Mouse (Mus musculus): ENCODE measurements around the gene Pou2f1. TPM values are rescaled to one million over a fixed set of nuclear protein-coding genes. Genes with fewer than 3 reads are reported as not detected.
A peak's percentile ranks its signal among the peaks of the same experiment; 100 is the strongest.

The Pou2f1 gene
- polyA plus RNA-seq, 1 experiment = 6.3 TPM

DNA sequence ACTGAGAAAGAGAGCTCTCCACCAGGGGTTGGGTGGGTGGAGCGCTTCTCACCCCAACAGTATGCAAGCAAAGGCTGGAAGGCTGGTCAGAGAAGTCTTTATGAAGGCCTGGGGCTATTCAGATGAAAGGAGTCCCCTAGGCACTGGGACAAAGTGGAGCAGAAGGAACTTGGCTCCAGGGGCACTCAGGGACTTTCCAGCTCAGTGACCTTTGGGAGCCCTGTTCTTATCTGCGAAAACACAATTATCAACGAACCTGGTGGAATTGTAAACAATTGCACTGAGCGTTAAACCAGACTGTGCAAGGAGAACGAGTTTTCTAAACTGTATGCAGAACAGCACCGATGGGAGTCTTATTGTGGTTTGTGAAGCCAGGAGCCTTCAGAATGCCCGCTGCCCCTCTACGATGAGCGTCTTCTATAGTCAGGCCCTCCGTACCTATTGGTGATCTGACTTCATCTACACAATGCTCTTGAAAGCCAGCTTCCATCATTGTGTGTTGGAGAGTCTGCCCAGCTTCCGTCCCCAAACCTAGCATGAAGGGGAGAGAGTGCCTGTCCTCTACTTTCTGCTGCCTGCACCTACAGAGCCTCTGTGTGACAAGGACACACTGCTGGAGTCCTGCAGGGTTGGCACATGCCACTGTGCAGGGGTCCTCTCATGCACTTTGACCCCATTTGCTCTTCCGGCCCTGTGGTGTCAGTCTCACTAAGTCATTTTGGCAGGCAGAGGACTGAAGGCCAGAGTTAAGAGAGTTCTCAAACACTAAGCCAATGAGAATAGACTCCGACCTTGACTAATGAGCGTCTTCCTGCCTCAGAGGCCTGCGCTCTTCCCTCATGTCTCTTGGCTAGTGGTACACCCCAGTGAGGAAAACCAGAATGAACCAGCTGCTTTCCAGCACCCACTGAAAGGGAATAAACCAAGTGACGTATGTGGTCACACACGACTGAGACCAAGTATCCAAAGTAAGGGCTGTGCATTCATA lies 152.7 kb downstream of the Pou2f1 start:
- H3K4me3 ChIP-seq (ENCODE audit: insufficient read depth, low read length) = no peak overlapping the region
- TF ChIP-seq CTCF (IDR thresholded peaks at IDR 0.05; ENCODE audit: borderline replicate concordance, insufficient read depth, low read length) (no peak), POLR2A (IDR thresholded peaks at IDR 0.05; ENCODE audit: low read depth, low read length) (no peak)
- no peaks in the 10 kb centered on the region for H3K4me1 ChIP-seq (ENCODE audit: control insufficient read depth, insufficient read depth, low read length)
- H3K27ac ChIP-seq (ENCODE audit: insufficient read depth, low read length) = no peak overlapping the region

DNA sequence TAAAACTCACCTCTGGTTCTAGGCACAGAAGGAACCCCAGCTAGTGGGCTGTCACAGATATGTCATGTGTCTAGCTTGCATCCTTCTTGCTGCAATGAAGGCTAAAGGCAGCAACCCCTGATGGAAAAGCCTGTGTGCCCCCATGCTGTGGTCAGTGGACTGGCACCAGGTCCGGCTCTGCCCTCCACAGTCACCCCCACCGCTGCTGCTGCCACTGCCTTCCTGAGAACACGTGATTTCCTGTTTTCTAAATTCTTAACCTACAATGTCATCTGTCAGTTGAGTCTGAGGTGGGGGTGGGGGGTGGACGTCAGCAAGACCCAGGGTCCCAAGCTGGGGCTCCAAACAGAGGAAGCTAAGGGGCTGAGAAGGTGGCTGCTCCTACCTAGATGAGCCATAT lies 153.6 kb downstream of the Pou2f1 start:
- TF ChIP-seq CTCF (IDR thresholded peaks at IDR 0.05; ENCODE audit: borderline replicate concordance, insufficient read depth, low read length) (no peak), POLR2A (IDR thresholded peaks at IDR 0.05; ENCODE audit: low read depth, low read length) (no peak)
- Histone ChIP-seq H3K27ac (ENCODE audit: insufficient read depth, low read length) (no peak overlapping the region), H3K4me1 (ENCODE audit: control insufficient read depth, insufficient read depth, low read length) (no peaks in the 10 kb centered on the region), H3K4me3 (ENCODE audit: insufficient read depth, low read length) (no peak overlapping the region)

DNA sequence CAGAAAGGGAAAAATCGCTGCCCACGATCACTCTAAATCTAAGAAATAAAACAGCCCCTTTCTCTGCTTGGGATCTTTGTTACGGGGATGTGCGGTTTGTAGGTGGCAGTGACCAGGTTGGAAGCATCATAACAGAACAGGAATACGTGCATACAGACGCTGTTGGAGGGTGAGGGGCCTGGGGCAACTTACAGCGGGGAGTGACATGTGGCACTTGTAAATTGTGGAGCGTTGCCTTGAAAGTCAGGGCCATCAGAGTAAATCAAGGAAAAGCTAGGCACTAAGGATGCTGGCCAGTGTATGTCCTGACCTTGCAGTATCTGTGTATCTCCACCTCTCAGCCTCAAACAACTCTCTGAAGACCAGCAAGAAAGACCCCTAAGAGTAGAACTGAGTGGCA lies 154.1 kb downstream of the Pou2f1 start:
- no peaks in the 10 kb centered on the region for H3K4me1 ChIP-seq (ENCODE audit: control insufficient read depth, insufficient read depth, low read length)
- TF ChIP-seq POLR2A (IDR thresholded peaks at IDR 0.05; ENCODE audit: low read depth, low read length) (no peak), CTCF (IDR thresholded peaks at IDR 0.05; ENCODE audit: borderline replicate concordance, insufficient read depth, low read length) (no peak)
- H3K4me3 ChIP-seq (ENCODE audit: insufficient read depth, low read length) = no peak overlapping the region
- H3K27ac ChIP-seq (ENCODE audit: insufficient read depth, low read length) = no peak overlapping the region

DNA sequence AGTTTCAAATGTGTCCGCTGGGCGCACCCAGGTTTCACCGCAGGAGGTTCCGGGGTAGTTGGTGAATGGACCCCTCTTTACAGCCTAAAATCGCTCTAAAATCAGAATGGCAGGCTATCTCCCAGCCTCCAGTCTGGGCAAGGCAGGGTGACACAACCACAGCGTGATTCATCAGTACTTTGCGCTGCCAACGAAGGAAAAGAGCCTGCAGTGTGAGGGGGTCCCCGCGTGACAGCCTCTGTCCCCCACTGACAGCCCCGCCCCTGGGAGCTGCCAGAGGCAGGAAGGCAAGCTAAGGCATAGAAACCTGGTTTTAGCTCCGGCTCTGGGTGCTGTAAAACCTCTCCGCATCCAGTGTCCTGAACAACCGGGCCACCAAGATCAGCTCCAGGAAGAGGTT lies 157.1 kb downstream of the Pou2f1 start:
- Histone ChIP-seq H3K27ac (ENCODE audit: insufficient read depth, low read length) (no peak overlapping the region), H3K4me1 (ENCODE audit: control insufficient read depth, insufficient read depth, low read length) (no peaks in the 10 kb centered on the region), H3K4me3 (ENCODE audit: insufficient read depth, low read length) (peak overlapping the region; percentile 37)
- TF ChIP-seq CTCF (IDR thresholded peaks at IDR 0.05; ENCODE audit: borderline replicate concordance, insufficient read depth, low read length) (no peak), POLR2A (IDR thresholded peaks at IDR 0.05; ENCODE audit: low read depth, low read length) (no peak)

DNA sequence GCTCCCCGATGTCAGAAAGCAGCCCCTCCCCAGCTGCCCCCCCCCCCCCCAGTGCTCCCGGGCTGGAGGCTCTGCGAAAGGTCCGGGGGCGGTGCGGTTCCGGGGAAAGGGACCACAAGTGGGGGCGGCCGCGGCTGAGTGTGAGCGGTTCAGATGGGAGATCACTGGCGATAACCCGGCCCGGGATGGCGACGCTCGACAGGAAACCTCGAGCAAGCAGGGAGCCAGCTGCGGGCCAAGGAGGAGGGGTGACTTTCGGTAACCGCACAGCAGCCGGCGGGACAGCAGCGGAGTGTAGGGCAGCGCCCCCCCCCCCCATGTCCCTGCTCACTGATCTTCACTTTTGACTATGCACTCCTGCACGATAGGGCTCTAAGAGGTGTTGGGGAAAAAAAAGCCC lies 157.5 kb downstream of the Pou2f1 start:
- no peak overlapping the region for H3K27ac ChIP-seq (ENCODE audit: insufficient read depth, low read length)
- TF ChIP-seq CTCF (IDR thresholded peaks at IDR 0.05; ENCODE audit: borderline replicate concordance, insufficient read depth, low read length) = no peak
- no peak for TF ChIP-seq POLR2A (IDR thresholded peaks at IDR 0.05; ENCODE audit: low read depth, low read length)
- H3K4me1 ChIP-seq (ENCODE audit: control insufficient read depth, insufficient read depth, low read length) = no peaks in the 10 kb centered on the region
- peak overlapping the region; percentile 37 for H3K4me3 ChIP-seq (ENCODE audit: insufficient read depth, low read length)

DNA sequence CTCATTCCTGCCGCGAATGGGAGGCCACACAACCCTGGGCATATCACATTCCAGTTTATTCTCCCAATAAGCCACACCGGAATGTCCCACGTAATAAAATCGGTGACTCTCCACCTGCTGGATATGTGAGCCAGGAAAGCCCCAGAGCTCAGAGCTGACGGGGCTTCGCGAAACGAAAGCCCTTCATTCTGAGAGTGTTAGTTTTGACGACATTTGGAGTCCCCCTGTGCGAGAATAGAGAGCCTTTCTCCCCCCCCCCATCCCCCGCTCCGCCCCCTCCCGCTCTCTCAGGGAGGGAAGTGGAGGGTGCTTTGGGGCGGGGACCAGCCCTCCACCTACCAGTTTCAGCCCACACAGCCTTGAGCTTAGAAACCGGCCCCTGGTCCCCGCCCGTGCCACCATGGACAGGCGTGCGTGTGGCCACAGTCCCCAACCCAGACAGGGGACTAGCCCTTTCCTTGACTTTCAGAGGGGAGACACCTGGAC lies 158.0 kb downstream of the Pou2f1 start:
- TF ChIP-seq CTCF (IDR thresholded peaks at IDR 0.05; ENCODE audit: borderline replicate concordance, insufficient read depth, low read length) (no peak), POLR2A (IDR thresholded peaks at IDR 0.05; ENCODE audit: low read depth, low read length) (no peak)
- H3K4me3 ChIP-seq (ENCODE audit: insufficient read depth, low read length) = peak overlapping the region; percentile 37; the same call in 1 of the 2 replicates
- H3K27ac ChIP-seq (ENCODE audit: insufficient read depth, low read length) = no peak overlapping the region
- H3K4me1 ChIP-seq (ENCODE audit: control insufficient read depth, insufficient read depth, low read length) = no peaks in the 10 kb centered on the region

DNA sequence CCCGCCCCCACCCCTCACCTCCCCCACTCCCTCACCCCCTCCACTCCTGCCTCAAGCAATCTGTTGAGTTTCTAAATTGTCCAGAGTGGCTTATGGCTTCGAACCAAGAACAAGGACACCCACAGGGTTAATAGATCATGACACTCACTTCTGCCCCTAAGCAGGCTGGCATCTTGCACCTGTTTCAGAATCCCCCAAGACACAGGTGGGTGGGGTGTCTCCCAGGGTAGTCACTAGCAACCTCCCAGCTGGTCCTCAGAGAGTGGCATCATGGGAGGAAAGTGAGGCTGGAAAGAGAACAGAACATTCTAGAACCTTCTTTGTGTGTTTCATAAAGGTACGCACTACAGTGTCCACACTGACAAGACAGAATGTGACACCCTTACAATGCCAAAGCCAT lies 158.9 kb downstream of the Pou2f1 start:
- no peak for TF ChIP-seq POLR2A (IDR thresholded peaks at IDR 0.05; ENCODE audit: low read depth, low read length)
- TF ChIP-seq CTCF (IDR thresholded peaks at IDR 0.05; ENCODE audit: borderline replicate concordance, insufficient read depth, low read length) = no peak
- H3K4me1 ChIP-seq (ENCODE audit: control insufficient read depth, insufficient read depth, low read length) = no peaks in the 10 kb centered on the region
- no peak overlapping the region for H3K4me3 ChIP-seq (ENCODE audit: insufficient read depth, low read length)
- H3K27ac ChIP-seq (ENCODE audit: insufficient read depth, low read length) = no peak overlapping the region

DNA sequence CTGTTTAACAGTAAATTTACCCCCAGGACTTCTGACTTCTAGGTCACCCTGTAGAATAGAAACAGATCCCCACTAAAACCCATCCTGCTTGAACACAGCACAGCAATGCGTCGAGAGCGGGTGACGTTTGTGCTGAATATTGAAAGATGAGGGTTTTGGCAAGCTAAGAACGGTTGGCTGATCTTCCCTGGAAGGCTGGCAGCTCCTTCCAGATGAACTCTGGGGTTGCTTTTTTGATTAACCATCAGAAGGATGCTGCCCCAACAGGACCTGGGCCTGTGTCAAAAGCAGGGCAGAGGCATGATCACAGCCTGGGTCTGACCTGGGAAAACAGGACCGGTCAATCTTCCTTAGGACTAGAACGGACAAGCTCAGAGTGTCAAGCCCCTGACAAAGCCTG lies 160.3 kb downstream of the Pou2f1 start:
- TF ChIP-seq CTCF (IDR thresholded peaks at IDR 0.05; ENCODE audit: borderline replicate concordance, insufficient read depth, low read length) (no peak), POLR2A (IDR thresholded peaks at IDR 0.05; ENCODE audit: low read depth, low read length) (no peak)
- Histone ChIP-seq H3K27ac (ENCODE audit: insufficient read depth, low read length) (no peak overlapping the region), H3K4me1 (ENCODE audit: control insufficient read depth, insufficient read depth, low read length) (no peaks in the 10 kb centered on the region), H3K4me3 (ENCODE audit: insufficient read depth, low read length) (no peak overlapping the region)

DNA sequence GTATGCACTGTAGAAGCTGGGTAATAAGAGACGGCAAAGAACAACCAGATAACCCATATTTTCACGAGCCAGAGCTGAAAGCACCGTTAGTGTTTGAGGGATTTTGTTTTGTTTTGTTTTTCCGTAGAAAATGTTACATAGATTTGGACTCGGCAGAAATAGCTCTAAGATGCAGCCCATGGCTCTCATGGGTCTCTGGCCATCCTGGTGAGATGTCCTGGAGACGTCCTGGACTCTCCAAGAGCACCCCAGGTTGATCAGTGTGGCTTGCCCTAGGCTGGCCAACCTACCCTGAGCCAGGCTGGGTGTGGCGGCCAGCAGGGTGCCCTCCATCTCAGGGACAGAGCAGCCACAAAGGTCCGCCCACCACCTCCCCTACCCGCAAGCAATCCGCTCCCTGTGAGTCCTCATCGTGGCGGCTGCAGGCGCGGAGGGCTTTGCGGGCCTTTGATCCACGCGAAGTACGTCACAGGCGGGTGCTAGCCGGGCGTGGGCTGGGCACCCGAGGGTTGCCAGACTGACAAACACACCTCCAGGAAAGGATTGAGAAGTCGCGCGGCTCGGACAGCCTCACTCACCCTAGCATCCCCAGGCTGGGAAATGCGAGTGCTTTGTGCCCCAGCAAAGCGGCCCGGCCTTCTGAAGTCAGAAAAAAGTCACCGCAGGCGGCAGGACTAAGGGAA lies 161.8 kb downstream of the Pou2f1 start:
- no peak overlapping the region for H3K4me3 ChIP-seq (ENCODE audit: insufficient read depth, low read length)

More for the DNA sequence above, 161.8 kb downstream of the Pou2f1 start:
- Histone ChIP-seq H3K4me1 (ENCODE audit: control insufficient read depth, insufficient read depth, low read length) (0 out of 2 replicates have a peak, but pooled peaks cover 2% of the 10 kb centered on the region), H3K27ac (ENCODE audit: insufficient read depth, low read length) (no peak overlapping the region)
- no peak for TF ChIP-seq CTCF (IDR thresholded peaks at IDR 0.05; ENCODE audit: borderline replicate concordance, insufficient read depth, low read length)
- TF ChIP-seq POLR2A (IDR thresholded peaks at IDR 0.05; ENCODE audit: low read depth, low read length) = no peak

Measured in embryonic fibroblast, embryonic 13.5 days (primary cell).